Mouse (Mus musculus) midbrain, embryonic 16.5 days (tissue): ENCODE results near the gene Lhfpl2. TPM values are rescaled to one million over a fixed set of nuclear protein-coding genes. Genes with fewer than 3 reads are reported as not detected.

Experiments used
- ATAC-seq: fragments of 200-750 bp; cut with Nextera tagmentation; 2 replicates; pipeline ENCODE4 v1.8.0; 2017; ENCODE audit warnings: moderate TSS enrichment
- H3K27ac ChIP-seq: fragments of 300-500 bp; sonication (generic); 2 replicates; pipeline ENCODE4 v1.5.1; 2014; ENCODE audit warnings: mild to moderate bottlenecking, low read length, mixed read lengths
- H3K27me3 ChIP-seq: fragments of 300-500 bp; sonication (generic); 2 replicates; pipeline ENCODE4 v1.6.1; 2014; ENCODE audit warnings: low read depth, low read length, mixed read lengths; ENCODE audit not compliant: control insufficient read depth, insufficient read depth
- H3K36me3 ChIP-seq: fragments of 300-500 bp; sonication (generic); 2 replicates; pipeline ENCODE4 v1.6.1; 2014; ENCODE audit warnings: mild to moderate bottlenecking, low read length, moderate library complexity, mixed read lengths; ENCODE audit not compliant: control insufficient read depth, insufficient read depth
- H3K4me1 ChIP-seq: fragments of 300-500 bp; sonication (generic); 2 replicates; pipeline ENCODE4 v1.6.1; 2014; ENCODE audit warnings: mild to moderate bottlenecking, low read length, mixed read lengths; ENCODE audit not compliant: control insufficient read depth, insufficient read depth
- H3K4me2 ChIP-seq: fragments of 300-500 bp; sonication (generic); 2 replicates; pipeline ENCODE4 v1.6.1; 2014; ENCODE audit warnings: mild to moderate bottlenecking, low read length, mixed read lengths
- H3K4me3 ChIP-seq: fragments of 300-500 bp; sonication (generic); 2 replicates; pipeline ENCODE4 v1.5.1; 2014; ENCODE audit warnings: low read depth, mild to moderate bottlenecking, low read length, moderate library complexity, mixed read lengths
- H3K9ac ChIP-seq: fragments of 300-500 bp; sonication (generic); 2 replicates; pipeline ENCODE4 v1.6.1; 2014; ENCODE audit warnings: low read depth, low read length, mixed read lengths
- H3K9me3 ChIP-seq: fragments of 300-500 bp; sonication (generic); replicated peaks from 2 replicates; pipeline ENCODE4 v1.6.1; 2014; ENCODE audit warnings: mild to moderate bottlenecking, low read length, mixed read lengths; ENCODE audit not compliant: control insufficient read depth, poor library complexity, severe bottlenecking
- WGBS: fragments of 180-500 bp; shearing (Covaris S2); extraction: QIAGEN DNeasy Blood & Tissue Kit; methylation state at CpG from one replicate; pipeline ENCODE4 v1.1.7; 2014; 5-methylcytosine and 5-hydroxymethylcytosine counted together
- polyA plus RNA-seq: library from polyadenylated mRNA; unstranded; fragments of >200 nt; fragmentation: Nextera tagmentation; extraction: Ambion mirVana; gene quantifications from 2 replicates; pipeline ENCODE4 v1.2.1, GENCODE M21; 2015

The Lhfpl2 gene
- polyA plus RNA-seq, 1 experiment from 2014 or later: 16.3 TPM

DNA sequence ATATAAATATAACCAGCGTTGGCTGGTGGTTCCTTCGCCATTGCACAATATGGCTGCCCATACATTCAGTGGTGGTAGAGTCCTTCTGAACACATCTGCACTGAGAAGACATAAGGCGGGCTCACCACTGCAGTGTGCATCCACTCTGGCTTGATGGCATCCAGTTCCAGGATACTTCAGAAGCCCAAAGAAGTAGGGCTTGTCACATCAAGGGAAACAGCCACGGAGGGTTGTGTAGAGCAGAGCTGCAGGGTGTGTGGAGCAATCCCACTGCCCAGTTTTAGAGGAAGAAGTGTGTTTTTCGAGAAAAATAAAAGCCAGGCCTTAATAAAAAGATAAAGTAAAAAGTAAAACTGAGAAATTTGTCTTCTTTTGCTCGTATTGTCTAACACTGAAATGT, 141.0 kb downstream of the Lhfpl2 start:
- Histone ChIP-seq H3K27ac (no peak overlapping the region), H3K4me1 (no peaks in the 10 kb centered on the region), H3K4me2 (no peak overlapping the region), H3K9ac (no peak overlapping the region), H3K36me3 (peaks cover 3% of the 10 kb centered on the region; the same call in 1 of the 2 replicates), H3K27me3 (no peaks in the 10 kb centered on the region), H3K4me3 (no peak overlapping the region), H3K9me3 (no peaks in the 10 kb centered on the region)
- WGBS: 90% methylated on average over 6 of the region's 6 CpGs
- ATAC-seq: no peak

DNA sequence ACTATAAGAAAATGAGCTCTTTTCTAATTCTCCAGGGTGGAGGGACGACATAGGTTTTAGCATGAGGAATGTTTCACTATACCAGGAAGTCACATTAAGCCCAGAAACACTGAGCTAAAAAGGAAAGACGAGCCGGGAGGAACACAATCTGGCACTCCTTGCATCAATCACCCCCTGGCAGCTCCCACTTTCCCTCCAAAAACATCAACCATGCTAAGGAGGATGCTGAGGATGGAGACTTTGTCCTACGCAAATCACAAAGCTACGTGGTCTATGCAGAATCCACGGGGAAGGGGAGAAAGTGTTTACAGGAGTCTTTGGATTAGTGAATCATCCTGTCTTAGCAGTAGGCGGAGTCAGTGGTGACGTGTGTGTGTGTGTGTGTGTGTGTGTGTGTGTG, 142.2 kb downstream of the Lhfpl2 start:
- no peak for ATAC-seq
- H3K9ac ChIP-seq: no peak overlapping the region
- no peak overlapping the region for H3K27ac ChIP-seq
- H3K36me3 ChIP-seq: peaks cover 5% of the 10 kb centered on the region; the same call in 1 of the 2 replicates
- no peaks in the 10 kb centered on the region for H3K27me3 ChIP-seq
- 77% methylated on average over 8 of the region's 8 CpGs for WGBS
- no peak overlapping the region for H3K4me3 ChIP-seq
- no peak overlapping the region for H3K4me2 ChIP-seq
- no peaks in the 10 kb centered on the region for H3K4me1 ChIP-seq
- H3K9me3 ChIP-seq: no peaks in the 10 kb centered on the region

GRCm38 (mm10) chr13:94205234-94205633, 147.6 kb downstream of the Lhfpl2 start:
- no peaks in the 10 kb centered on the region for H3K9me3 ChIP-seq
- no peak overlapping the region for H3K4me3 ChIP-seq
- no peaks in the 10 kb centered on the region for H3K4me1 ChIP-seq
- H3K9ac ChIP-seq: no peak overlapping the region
- 5% methylated on average over 6 of the region's 6 CpGs for WGBS
- peaks cover 16% of the 10 kb centered on the region; the same call in 1 of the 2 replicates for H3K36me3 ChIP-seq
- H3K27me3 ChIP-seq: no peaks in the 10 kb centered on the region
- no peak overlapping the region for H3K4me2 ChIP-seq
- peak; percentile 61; the same call in 1 of the 2 replicates for ATAC-seq
- H3K27ac ChIP-seq: no peak overlapping the region

GRCm38 (mm10) chr13:94207973-94208372, 150.4 kb downstream of the Lhfpl2 start:
- Histone ChIP-seq H3K9ac (no peak overlapping the region), H3K4me3 (no peak overlapping the region), H3K27ac (no peak overlapping the region), H3K27me3 (no peaks in the 10 kb centered on the region), H3K36me3 (peaks cover 16% of the 10 kb centered on the region; the same call in 1 of the 2 replicates), H3K9me3 (no peaks in the 10 kb centered on the region), H3K4me1 (peaks cover 5% of the 10 kb centered on the region; the same call in 1 of the 2 replicates), H3K4me2 (no peak overlapping the region)
- 94% methylated on average over 16 of the region's 16 CpGs for WGBS
- ATAC-seq: no peak

- Histone ChIP-seq H3K27ac (no peak overlapping the region), H3K4me3 (no peak overlapping the region), H3K9ac (no peak overlapping the region), H3K9me3 (no peaks in the 10 kb centered on the region), H3K27me3 (no peaks in the 10 kb centered on the region), H3K4me2 (no peak overlapping the region), H3K36me3 (peaks cover 12% of the 10 kb centered on the region; the same call in 1 of the 2 replicates), H3K4me1 (peaks cover 5% of the 10 kb centered on the region; the same call in 1 of the 2 replicates)
- no peak for ATAC-seq
These were observed 151.3 kb downstream of the Lhfpl2 start for GRCm38 (mm10) chr13:94208892-94209291.

DNA sequence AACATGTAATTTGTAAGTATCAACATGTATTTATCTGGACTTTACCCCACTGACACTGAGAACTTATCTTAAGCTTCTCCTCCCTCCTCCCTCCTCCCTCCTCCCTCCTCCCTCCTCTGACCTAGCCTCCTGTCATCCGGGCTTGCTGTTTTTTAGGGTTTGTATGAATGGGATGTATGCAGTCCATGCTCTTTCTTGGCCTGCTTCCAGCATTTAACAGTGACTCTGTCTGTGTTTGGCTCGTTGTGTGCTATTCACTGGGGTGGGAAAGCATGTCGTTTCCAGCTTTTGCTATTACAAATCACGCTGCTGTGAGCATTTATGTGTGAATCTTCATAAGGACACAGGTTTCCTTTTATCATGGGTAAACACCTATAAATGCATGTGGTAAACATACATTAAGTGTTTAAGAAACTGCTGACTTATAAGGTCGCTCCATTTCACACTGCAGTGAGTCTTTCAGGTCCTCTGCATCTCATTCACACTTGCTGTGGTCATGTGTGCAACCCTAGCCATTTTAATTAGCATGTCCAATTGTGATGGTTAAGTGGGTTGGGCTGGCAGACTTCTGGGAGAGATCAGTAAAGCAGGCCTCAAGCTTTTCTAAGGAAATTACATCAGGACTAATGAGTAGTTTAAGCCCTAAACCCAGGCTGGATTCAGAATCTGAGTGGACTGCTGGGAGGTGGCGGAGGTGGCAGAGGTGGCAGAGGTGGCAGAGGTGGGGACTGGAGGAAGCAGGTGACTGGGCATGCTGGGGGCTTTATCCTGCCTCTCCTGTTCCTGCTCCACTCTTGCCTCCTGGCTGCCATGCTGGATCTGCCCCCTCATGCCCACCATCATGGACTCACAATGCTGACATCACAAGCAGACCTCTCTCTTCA, 153.9 kb downstream of the Lhfpl2 start:
- peaks cover 5% of the 10 kb centered on the region; the same call in 1 of the 2 replicates for H3K4me1 ChIP-seq
- no peaks in the 10 kb centered on the region for H3K9me3 ChIP-seq
- ATAC-seq: 0 out of 2 replicates have a peak, but pooled peaks have one; percentile 45
- no peaks in the 10 kb centered on the region for H3K27me3 ChIP-seq
- H3K36me3 ChIP-seq: peaks cover 11% of the 10 kb centered on the region; the same call in 1 of the 2 replicates
- 37% methylated on average over 6 of the region's 6 CpGs for WGBS
- no peak overlapping the region for H3K9ac ChIP-seq
- H3K4me2 ChIP-seq: no peak overlapping the region
- H3K4me3 ChIP-seq: no peak overlapping the region
- peak overlapping the region; percentile 22; the same call in 1 of the 2 replicates for H3K27ac ChIP-seq

DNA sequence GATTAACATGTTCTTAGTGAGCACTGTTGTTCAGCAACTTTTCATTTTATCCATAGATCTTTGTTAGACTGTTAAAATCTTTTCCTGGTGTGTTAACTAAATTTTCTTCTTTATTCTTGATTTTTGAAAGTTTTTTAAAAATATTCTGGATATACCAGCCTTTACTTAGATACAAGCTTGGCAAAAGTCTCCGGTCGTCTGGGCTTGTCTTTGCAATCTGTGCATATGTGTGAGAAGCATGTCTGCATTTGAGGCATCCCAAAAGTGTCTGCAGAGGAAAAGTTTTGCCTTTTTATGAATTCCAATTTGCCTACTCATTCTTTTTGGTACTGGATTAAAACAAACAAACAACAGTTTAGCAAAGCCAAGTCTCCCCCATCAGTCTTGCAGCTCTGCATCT, 154.6 kb downstream of the Lhfpl2 start:
- no peak for ATAC-seq
- H3K4me2 ChIP-seq: no peak overlapping the region
- WGBS: 96% methylated on average over 2 of the region's 2 CpGs

DNA sequence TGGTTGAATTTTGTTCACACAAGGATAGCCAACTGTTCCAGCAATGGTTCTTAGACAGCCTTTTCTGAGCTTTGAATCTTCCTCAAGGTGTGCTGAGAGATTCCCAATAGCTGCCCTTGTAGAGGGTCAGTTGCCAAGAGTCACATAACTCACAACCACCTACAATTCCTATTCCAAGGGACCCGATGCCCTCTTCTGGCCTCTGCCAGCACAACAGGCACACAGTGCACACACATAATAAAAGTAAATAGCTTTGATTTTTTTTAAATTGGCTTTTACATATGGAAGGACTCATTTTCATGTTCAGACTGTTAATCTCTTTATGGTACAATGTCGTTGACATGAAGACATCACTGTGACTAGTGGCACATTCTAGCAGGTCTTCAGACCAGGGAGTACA, 155.1 kb downstream of the Lhfpl2 start:
- H3K4me2 ChIP-seq: no peak overlapping the region
- H3K9ac ChIP-seq: no peak overlapping the region
- no peaks in the 10 kb centered on the region for H3K27me3 ChIP-seq
- WGBS: 87% methylated on average over 2 of the region's 2 CpGs
- H3K4me3 ChIP-seq: no peak overlapping the region
- no peak overlapping the region for H3K27ac ChIP-seq
- no peaks in the 10 kb centered on the region for H3K9me3 ChIP-seq
- no peak for ATAC-seq
- peaks cover 11% of the 10 kb centered on the region; the same call in 1 of the 2 replicates for H3K36me3 ChIP-seq
- peaks cover 5% of the 10 kb centered on the region; the same call in 1 of the 2 replicates for H3K4me1 ChIP-seq

More for the DNA sequence above, 154.6 kb downstream of the Lhfpl2 start:
- Histone ChIP-seq H3K9me3 (no peaks in the 10 kb centered on the region), H3K9ac (no peak overlapping the region), H3K4me1 (peaks cover 5% of the 10 kb centered on the region; the same call in 1 of the 2 replicates), H3K27me3 (no peaks in the 10 kb centered on the region), H3K36me3 (peaks cover 11% of the 10 kb centered on the region; the same call in 1 of the 2 replicates), H3K4me3 (no peak overlapping the region), H3K27ac (no peak overlapping the region)

DNA sequence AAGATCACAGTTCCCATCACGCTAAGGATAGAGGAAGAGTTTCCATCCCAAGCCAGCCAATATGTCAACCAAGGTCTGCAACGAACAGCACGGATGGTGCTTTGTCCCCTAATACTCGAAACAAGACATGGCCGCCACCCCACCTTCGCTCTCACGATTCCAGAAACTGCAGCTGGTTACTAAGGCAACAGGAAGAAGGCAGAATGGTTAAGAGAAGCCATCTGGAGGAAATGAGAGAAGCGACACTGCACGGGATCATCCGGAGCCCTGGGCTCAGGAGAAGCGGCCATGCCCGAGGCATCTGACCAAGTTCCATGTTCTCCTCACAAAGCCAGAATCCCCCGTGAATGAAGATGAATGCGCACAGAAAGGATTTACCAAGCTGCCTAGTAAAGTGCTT, 166.0 kb downstream of the Lhfpl2 start:
- 75% methylated on average over 14 of the region's 14 CpGs for WGBS
- peak overlapping the region; percentile 37; the same call in 1 of the 2 replicates for H3K27ac ChIP-seq
- no peaks in the 10 kb centered on the region for H3K9me3 ChIP-seq
- H3K27me3 ChIP-seq: no peaks in the 10 kb centered on the region
- H3K9ac ChIP-seq: no peak overlapping the region
- peaks cover 2% of the 10 kb centered on the region; the same call in 1 of the 2 replicates for H3K36me3 ChIP-seq
- no peak overlapping the region for H3K4me2 ChIP-seq
- peak; percentile 58; the same call in 1 of the 2 replicates for ATAC-seq
- H3K4me3 ChIP-seq: no peak overlapping the region
- no peaks in the 10 kb centered on the region for H3K4me1 ChIP-seq
